Mouse (Mus musculus): Measurements from ENCODE around the gene Ttc23.

The Ttc23 gene

GRCm38 (mm10) chr7:67710216-67710615 lies 63.0 kb downstream of the Ttc23 start:
- ChIA-PET CTCF (no interaction called here), POLR2A (no interaction called here)

- ChIA-PET CTCF (interaction anchor here in 2 of 4 experiments (0.9 to 1.5 kb wide), 3 partner anchors 45 to 55 kb away, joined by 3 to 4 read pairs (median 3); partner anchors contain the start of gene Synm (in 2 of the 2)), POLR2A (interaction anchor here in 3 of 4 experiments (0.7 to 1.4 kb wide), 3 partner anchors 8 to 45 kb away, joined by 3 to 5 read pairs (median 3); partner anchors contain the start of gene Synm (in 1 of the 3))
Measured at GRCm38 (mm10) chr7:67713820-67714510, 66.8 kb downstream of the Ttc23 start.

GRCm38 (mm10) chr7:67715176-67715575 lies 68.0 kb downstream of the Ttc23 start:
- ChIA-PET POLR2A (interaction anchor here in 1 of 4 experiments (1.0 to 1.3 kb wide), 2 partner anchors 8 to 44 kb away, joined by 3 to 5 read pairs; partner anchors contain the start of gene Synm), CTCF (interaction anchor here in 2 of 4 experiments (0.6 to 1.0 kb wide), 2 partner anchors 44 to 1627 kb away, joined by 3 read pairs; partner anchors contain the start of gene Synm (in 1 of the 2))

- ChIA-PET CTCF (interaction anchor here in 2 of 4 experiments (0.6 to 1.0 kb wide), 2 partner anchors 43 to 54 kb away, joined by 3 to 11 read pairs; partner anchors contain the start of gene Synm (in 1 of the 2)), POLR2A (interaction anchor here in 1 of 4 experiments (0.6 kb wide), 1 partner anchor 60 kb away, joined by 3 read pairs; no protein-coding TSS in a partner anchor)
Measured at GRCm38 (mm10) chr7:67716213-67716878, 69.1 kb downstream of the Ttc23 start.

- CTCF ChIA-PET: interaction anchor here in 1 of 4 experiments (0.6 kb wide), 1 partner anchor 54 kb away, joined by 11 read pairs; no protein-coding TSS in a partner anchor
- POLR2A ChIA-PET: interaction anchor here in 1 of 4 experiments (0.6 kb wide), 1 partner anchor 60 kb away, joined by 3 read pairs; no protein-coding TSS in a partner anchor
Measured at GRCm38 (mm10) chr7:67716925-67717324, 69.7 kb downstream of the Ttc23 start.

- ChIA-PET POLR2A (no interaction called here), CTCF (interaction anchor here in 1 of 4 experiments (0.6 to 0.8 kb wide), 2 partner anchors 13 to 42 kb away, joined by 3 read pairs; partner anchors contain the start of gene Synm)
Measured at GRCm38 (mm10) chr7:67717520-67717919, 70.3 kb downstream of the Ttc23 start.

- POLR2A ChIA-PET: interaction anchor here in 3 of 4 experiments (0.6 to 1.6 kb wide), 5 partner anchors 12 to 148 kb away, joined by 3 to 4 read pairs (median 3); partner anchors contain the start of gene Synm (in 1 of the 3)
- CTCF ChIA-PET: no interaction called here
Measured at GRCm38 (mm10) chr7:67718804-67719203, 71.6 kb downstream of the Ttc23 start.

GRCm38 (mm10) chr7:67722163-67722562 lies 75.0 kb downstream of the Ttc23 start:
- ChIA-PET POLR2A (interaction anchor here (0.6 to 1.9 kb wide), 12 partner anchors 8 to 579 kb away, joined by 3 to 8 read pairs (median 4); partner anchors contain the start of gene Synm (in 2 of the 4)), CTCF (interaction anchor here (0.5 to 1.3 kb wide), 12 partner anchors 15 to 521 kb away, joined by 3 to 10 read pairs (median 4); partner anchors contain the start of gene Synm (in 2 of the 4))

- CTCF ChIA-PET: no interaction called here
Measured at GRCm38 (mm10) chr7:67724536-67724935, 77.3 kb downstream of the Ttc23 start.

GRCm38 (mm10) chr7:67725016-67725415 lies 77.8 kb downstream of the Ttc23 start:
- POLR2A ChIA-PET: interaction anchor here in 1 of 4 experiments (1.2 kb wide), 1 partner anchor 34 kb away, joined by 3 read pairs; no protein-coding TSS in a partner anchor
- CTCF ChIA-PET: interaction anchor here in 1 of 4 experiments (1.5 kb wide), 1 partner anchor 35 kb away, joined by 3 read pairs; the partner anchor contains the start of gene Synm

More at GRCm38 (mm10) chr7:67724536-67724935, 77.3 kb downstream of the Ttc23 start:
- POLR2A ChIA-PET: interaction anchor here in 2 of 4 experiments (0.8 to 1.4 kb wide), 3 partner anchors 32 to 35 kb away, joined by 3 read pairs; partner anchors contain the start of gene Synm (in 1 of the 2)

- CTCF ChIA-PET: interaction anchor here in 1 of 4 experiments (1.3 kb wide), 1 partner anchor 31 kb away, joined by 3 read pairs; the partner anchor contains the start of gene Synm
- POLR2A ChIA-PET: interaction anchor here in 1 of 4 experiments (0.5 kb wide), 1 partner anchor 205 kb away, joined by 3 read pairs; no protein-coding TSS in a partner anchor
Measured at GRCm38 (mm10) chr7:67728203-67728602, 81.0 kb downstream of the Ttc23 start.

- POLR2A ChIA-PET: interaction anchor here in 1 of 4 experiments (0.5 kb wide), 1 partner anchor 204 kb away, joined by 3 read pairs; no protein-coding TSS in a partner anchor
- CTCF ChIA-PET: interaction anchor here in 2 of 4 experiments (1.2 to 1.3 kb wide), 2 partner anchors 30 to 31 kb away, joined by 3 read pairs; partner anchors contain the start of gene Synm (in 2 of the 2)
Measured at GRCm38 (mm10) chr7:67728809-67729208, 81.6 kb downstream of the Ttc23 start.

GRCm38 (mm10) chr7:67730431-67731110 lies 83.4 kb downstream of the Ttc23 start:
- POLR2A ChIA-PET: interaction anchor here in 2 of 4 experiments (0.7 to 1.4 kb wide), 4 partner anchors 8 to 118 kb away, joined by 3 to 6 read pairs (median 3); no protein-coding TSS in a partner anchor
- CTCF ChIA-PET: interaction anchor here in 2 of 4 experiments (0.6 to 1.0 kb wide), 3 partner anchors 13 to 44 kb away, joined by 3 to 4 read pairs (median 3); partner anchors contain the start of gene Synm (in 1 of the 2)

- POLR2A ChIA-PET: no interaction called here
- CTCF ChIA-PET: interaction anchor here in 2 of 4 experiments (0.7 to 1.8 kb wide), 2 partner anchors 27 kb away, joined by 3 to 5 read pairs; partner anchors contain the start of gene Synm (in 1 of the 2)
Measured at GRCm38 (mm10) chr7:67732276-67732675, 85.1 kb downstream of the Ttc23 start.

GRCm38 (mm10) chr7:67740382-67740781 lies 93.2 kb downstream of the Ttc23 start:
- CTCF ChIA-PET: interaction anchor here in 3 of 4 experiments (0.6 to 1.0 kb wide), 4 partner anchors 19 to 523 kb away, joined by 3 to 4 read pairs (median 4); no protein-coding TSS in a partner anchor
- POLR2A ChIA-PET: interaction anchor here in 2 of 4 experiments (0.6 to 2.1 kb wide), 2 partner anchors 19 to 58 kb away, joined by 3 to 6 read pairs; partner anchors contain the start of gene Synm (in 1 of the 2)

GRCm38 (mm10) chr7:67740796-67741195 lies 93.6 kb downstream of the Ttc23 start:
- ChIA-PET POLR2A (interaction anchor here in 1 of 4 experiments (0.6 kb wide), 1 partner anchor 59 kb away, joined by 3 read pairs; no protein-coding TSS in a partner anchor), CTCF (interaction anchor here in 3 of 4 experiments (0.5 to 1.0 kb wide), 5 partner anchors 19 to 524 kb away, joined by 3 to 24 read pairs (median 4); no protein-coding TSS in a partner anchor)

- POLR2A ChIA-PET: no interaction called here
- CTCF ChIA-PET: no interaction called here
Measured at GRCm38 (mm10) chr7:67741706-67742105, 94.5 kb downstream of the Ttc23 start.
